Mouse (Mus musculus) cerebellum, adult 8-10 months (tissue): Measurements from ENCODE around the gene Prkar1b.

Experiments
- DNase-seq: peaks from one replicate; pipeline ENCODE4 v3.0.0; 2022

The Prkar1b gene

DNA sequence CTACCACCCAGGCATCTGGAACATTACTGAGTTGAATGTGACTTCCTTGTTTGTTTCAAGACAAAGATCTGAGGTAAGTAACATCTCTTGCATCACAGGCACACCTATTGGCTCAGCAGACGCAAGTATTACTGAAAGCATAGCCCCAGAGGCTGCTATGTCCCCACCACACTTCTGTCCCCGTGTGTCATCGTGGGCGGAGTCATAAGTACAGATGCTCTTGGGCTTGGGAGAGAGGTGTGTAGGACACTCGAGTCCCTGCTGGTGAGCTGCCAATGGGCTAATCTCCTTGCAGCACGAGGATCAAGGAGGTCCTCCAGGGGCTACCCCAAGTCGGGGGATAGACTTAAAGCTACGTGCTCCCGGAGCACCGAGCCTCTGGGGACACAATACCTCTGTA is 96.6 kb downstream of the Prkar1b start:
- no peak for DNase-seq

DNA sequence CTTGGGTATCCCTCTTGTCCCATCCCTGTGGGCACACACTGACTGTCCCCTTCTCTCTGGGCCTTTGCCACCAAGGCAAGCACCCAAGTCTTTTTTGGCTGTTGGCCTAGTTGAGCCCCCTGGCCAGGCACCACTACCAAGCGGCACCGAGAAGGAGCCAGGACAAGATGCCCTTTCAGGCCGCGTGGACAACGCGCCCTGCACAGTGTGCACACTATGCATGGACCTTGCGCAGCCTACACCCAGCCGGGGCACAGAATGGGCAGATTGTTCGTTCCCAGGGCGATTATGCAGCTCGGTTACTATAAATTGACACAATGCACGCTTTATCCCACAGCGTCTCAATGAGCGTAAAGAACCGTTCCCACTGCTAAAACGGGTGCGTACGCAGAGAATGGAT is 98.5 kb downstream of the Prkar1b start:
- DNase-seq = no peak

GRCm38 (mm10) chr5:139049367-139049766 is 100.4 kb downstream of the Prkar1b start:
- DNase-seq = no peak

GRCm38 (mm10) chr5:139047171-139047570 is 102.6 kb downstream of the Prkar1b start:
- no peak for DNase-seq

DNA sequence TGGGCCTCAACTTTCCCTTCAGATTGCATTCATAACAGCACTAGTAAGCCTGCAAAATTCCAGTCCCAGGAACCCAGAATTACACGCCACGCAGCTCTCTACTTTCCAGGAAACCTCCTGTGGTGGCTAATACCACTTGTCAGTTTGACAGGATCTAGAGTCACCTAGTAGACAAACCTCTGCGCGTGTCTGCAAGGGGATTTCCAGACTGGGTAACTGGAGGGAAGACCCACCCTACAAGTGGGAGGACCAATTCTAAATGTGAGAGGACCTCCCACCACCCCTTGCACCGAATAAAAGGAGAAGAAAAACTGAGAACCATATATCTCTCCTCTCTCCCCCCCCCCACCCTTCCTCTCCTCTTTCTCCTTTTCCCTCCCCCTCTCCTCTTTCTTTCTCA is 103.2 kb downstream of the Prkar1b start:
- no peak for DNase-seq

- no peak for DNase-seq
Observed at GRCm38 (mm10) chr5:139043546-139043945, 106.3 kb downstream of the Prkar1b start.

- DNase-seq = no peak
Observed at GRCm38 (mm10) chr5:139042299-139042698, 107.5 kb downstream of the Prkar1b start.

- DNase-seq = no peak
Observed at GRCm38 (mm10) chr5:139035171-139035570, 114.6 kb downstream of the Prkar1b start.

DNA sequence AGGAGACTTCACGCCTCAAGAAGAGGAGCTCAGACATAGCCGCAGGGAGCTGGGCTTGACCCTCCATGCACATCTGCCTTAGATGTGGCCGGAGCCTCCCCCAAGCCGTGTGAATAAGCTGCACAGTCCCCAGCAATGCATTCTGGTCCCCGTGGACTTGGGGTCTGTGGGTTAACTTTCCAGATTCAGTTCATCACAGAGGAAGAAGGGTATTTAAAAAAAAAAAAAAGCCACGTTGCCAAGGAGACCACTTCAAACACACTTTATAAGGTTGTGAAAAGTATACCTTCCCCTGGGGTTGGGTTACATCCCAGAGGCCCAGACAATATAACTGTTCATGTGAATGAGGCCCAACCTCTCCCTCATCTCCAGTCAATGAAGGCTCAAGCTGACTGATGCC is 115.1 kb downstream of the Prkar1b start:
- no peak for DNase-seq

- DNase-seq = peak; percentile 29
Observed at GRCm38 (mm10) chr5:139033406-139034317, 116.1 kb downstream of the Prkar1b start.

GRCm38 (mm10) chr5:139027603-139028002 is 122.2 kb downstream of the Prkar1b start:
- no peak for DNase-seq

DNA sequence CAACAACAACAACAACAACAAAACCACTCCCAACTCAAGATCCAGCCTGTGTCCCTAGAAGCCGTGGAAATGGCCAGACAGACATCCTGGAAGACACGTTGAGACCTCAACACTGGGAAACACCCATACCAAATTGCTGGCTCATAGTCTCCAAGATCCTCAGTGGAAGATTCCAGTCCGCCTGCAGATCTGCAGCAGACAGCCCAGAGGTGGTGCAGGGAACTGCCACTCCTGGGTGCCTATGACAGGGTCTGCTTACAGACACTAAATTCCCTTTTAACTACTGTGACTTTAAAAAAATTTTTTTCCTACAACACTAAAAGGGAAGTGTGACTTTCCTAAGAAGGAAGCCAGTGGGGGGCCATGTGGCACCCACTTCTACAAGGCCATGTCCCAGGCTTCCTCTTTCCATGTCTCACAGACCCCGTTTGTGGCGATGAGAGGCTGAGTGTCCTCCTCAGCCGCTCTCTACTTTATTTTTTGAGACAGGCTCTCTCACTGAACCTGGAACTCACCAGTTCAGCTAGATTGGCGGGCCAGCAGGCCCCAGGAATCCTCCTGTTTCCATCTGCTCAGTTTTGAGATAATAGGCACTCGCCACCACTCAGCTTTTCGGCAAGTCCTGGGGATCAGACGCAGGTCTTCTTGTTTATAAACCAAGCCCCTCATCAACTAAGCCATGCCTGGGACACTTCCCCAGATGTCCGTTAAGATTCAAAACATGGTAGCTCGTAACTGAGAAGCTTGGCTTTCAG is 125.3 kb downstream of the Prkar1b start:
- DNase-seq = peak; percentile 51

DNA sequence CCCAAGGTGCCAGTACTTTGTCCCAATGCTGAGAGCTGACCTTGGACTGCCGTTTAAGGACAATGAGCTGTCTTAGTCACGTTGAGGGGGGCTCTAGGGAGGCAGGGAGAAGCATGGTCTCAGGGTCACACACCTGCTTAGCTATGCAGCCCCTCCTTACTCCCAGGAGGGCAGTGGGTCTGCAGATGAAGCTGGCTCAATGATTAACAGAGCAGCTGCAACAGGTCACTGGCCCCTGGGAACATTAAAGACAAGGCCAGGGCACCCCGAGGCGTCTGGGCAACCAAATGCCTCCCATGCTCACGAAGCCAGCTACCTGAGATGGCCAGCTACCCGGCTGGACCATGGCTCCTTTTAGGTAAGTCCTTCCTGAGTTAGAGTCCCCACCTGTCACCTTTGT is 129.2 kb downstream of the Prkar1b start:
- DNase-seq = no peak

DNA sequence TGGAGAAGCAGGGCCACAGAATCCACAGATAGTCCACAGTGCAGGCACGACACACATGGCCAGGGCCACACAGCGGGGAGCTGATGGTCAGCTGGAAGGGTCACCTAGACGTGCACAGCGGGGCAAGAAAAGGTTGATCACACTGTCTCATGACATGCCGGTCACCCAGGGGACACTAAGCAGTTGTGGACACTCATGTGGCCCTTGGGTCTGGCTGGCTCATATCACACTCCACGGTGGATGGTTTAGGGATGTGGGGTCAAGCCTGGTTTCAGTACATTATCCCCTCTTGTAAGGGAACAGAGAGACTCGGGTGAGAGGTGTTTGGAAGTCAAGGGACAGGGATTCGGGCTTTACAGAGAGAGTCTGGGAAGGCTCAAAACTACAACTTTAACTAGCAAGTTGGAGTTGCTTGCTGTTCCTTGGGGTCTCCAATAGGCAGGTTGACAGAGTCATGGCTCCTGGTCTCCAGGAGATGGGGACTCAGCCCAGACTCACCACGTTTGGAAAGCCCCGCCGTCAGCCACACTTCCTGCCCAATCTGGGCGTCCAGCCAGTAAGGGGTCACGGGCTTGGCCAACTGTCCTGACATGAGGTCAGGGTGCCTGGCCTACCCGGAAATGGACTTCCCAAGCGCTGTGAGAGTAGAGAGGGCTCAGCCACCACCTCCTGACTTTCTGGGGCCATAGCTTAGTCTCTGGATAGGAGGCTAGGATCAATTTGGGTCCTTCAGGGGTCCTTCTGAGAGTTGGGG is 132.3 kb downstream of the Prkar1b start:
- no peak for DNase-seq

- DNase-seq = no peak
Observed at GRCm38 (mm10) chr5:139015097-139015496, 134.7 kb downstream of the Prkar1b start.

GRCm38 (mm10) chr5:139010649-139011048 is 139.2 kb downstream of the Prkar1b start:
- DNase-seq = no peak

DNA sequence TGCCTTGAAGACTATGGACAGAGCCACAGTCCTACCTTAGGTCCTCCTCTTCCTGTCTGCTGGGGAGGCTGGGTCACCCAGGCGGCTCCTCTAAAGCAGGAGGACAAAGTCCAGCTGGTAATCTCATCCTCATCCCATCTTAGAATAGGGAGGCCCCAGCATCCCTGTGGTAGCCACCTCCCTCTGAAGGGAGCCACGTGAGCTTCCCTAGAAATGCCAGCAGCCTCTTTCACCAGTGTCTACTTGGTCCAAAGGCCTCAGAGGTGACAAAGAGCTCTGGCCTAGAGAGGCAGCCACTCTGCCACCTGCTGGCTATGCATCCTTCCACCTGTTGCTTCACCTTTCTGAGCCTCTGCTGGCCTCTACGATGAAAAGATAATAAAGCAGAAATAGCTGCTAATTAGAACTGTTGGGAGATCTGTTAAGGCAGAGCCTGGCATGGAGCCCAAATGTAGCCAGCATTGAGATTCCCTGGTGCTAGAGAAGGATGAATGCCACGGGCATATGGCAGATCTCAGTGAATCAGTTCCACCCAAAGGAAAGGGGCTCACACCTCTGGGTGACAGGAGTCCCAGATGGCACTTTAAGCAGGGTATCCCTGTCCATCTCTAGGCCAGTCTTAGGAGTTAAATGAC is 142.5 kb downstream of the Prkar1b start:
- DNase-seq = peak; percentile 33

GRCm38 (mm10) chr5:139004588-139004987 is 145.2 kb downstream of the Prkar1b start:
- no peak for DNase-seq

DNA sequence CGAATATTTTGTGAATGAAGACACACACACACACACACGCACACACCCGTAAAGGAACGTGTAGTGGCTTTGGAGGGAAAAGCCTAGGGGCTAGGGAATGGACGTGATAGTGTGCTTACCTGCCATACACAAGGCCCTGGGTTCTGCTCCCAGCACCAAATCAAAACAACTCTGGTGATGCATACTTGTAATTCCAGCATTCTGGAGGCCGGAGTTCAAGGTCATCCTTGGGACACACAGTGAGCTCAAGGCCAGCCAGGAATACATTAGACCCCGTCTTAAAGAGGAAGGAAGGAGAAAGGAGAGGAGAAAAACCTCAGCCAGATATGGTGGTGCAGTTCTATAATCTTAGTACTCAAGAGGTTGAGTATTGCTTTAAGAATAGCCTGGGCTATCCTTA is 150.1 kb downstream of the Prkar1b start:
- no peak for DNase-seq

- DNase-seq = no peak
Observed at GRCm38 (mm10) chr5:138997936-138998580, 151.7 kb downstream of the Prkar1b start.

GRCm38 (mm10) chr5:138997171-138997788 is 152.5 kb downstream of the Prkar1b start, which contains the start of gene Pdgfa:
TSS of gene Pdgfa (minus strand) at chr5:138997370.
- no peak for DNase-seq
